Mouse (Mus musculus) forebrain, embryonic 11.5 days (tissue): ENCODE results near the gene Smc3. TPM values are rescaled to one million over a fixed set of nuclear protein-coding genes. Genes with fewer than 3 reads are reported as not detected.

Experiments used
- ATAC-seq: fragments of 200-750 bp; cut with Nextera tagmentation; replicated peaks from 2 replicates; pipeline ENCODE4 v1.8.0; 2017; ENCODE audit warnings: moderate TSS enrichment; ENCODE audit not compliant: low FRiP score
- DNase-seq: peaks from one replicate; pipeline ENCODE4 v3.0.0-alpha.2; 2017; ENCODE audit warnings: low spot score
- H3K27ac ChIP-seq: fragments of 300-500 bp; sonication (generic); 2 replicates; pipeline ENCODE4 v1.5.1; 2014; ENCODE audit warnings: low read depth, low read length
- H3K27me3 ChIP-seq: fragments of 300-500 bp; sonication (generic); 2 replicates; pipeline ENCODE4 v1.6.1; 2014; ENCODE audit warnings: mild to moderate bottlenecking, low read length, mixed read lengths; ENCODE audit not compliant: control insufficient read depth, insufficient read depth
- H3K36me3 ChIP-seq: fragments of 300-500 bp; sonication (generic); 2 replicates; pipeline ENCODE4 v1.6.1; 2014; ENCODE audit warnings: mild to moderate bottlenecking, low read length, moderate library complexity, mixed read lengths; ENCODE audit not compliant: control insufficient read depth, insufficient read depth
- H3K4me1 ChIP-seq: fragments of 300-500 bp; sonication (generic); replicated peaks from 2 replicates; pipeline ENCODE4 v1.6.1; 2014; ENCODE audit warnings: low read length, mixed read lengths; ENCODE audit not compliant: control insufficient read depth, insufficient read depth
- H3K4me2 ChIP-seq: fragments of 300-500 bp; sonication (generic); 2 replicates; pipeline ENCODE4 v1.6.1; 2014; ENCODE audit warnings: low read depth, mild to moderate bottlenecking, low read length, moderate library complexity, mixed read lengths; ENCODE audit not compliant: severe bottlenecking
- H3K4me3 ChIP-seq: fragments of 300-500 bp; sonication (generic); 2 replicates; pipeline ENCODE4 v1.5.1; 2014; ENCODE audit warnings: low read depth, low read length
- H3K9ac ChIP-seq: fragments of 300-500 bp; sonication (generic); 2 replicates; pipeline ENCODE4 v1.6.1; 2014; ENCODE audit warnings: low read length
- H3K9me3 ChIP-seq: fragments of 300-500 bp; sonication (generic); 2 replicates; pipeline ENCODE4 v1.6.1; 2016; ENCODE audit warnings: low read length, mixed read lengths; ENCODE audit not compliant: control insufficient read depth
- WGBS: fragments of 180-500 bp; shearing (Covaris S2); extraction: QIAGEN DNeasy Blood & Tissue Kit; methylation state at CpG from one replicate; pipeline ENCODE4 v1.1.7; 2014; 5-methylcytosine and 5-hydroxymethylcytosine counted together
- polyA plus RNA-seq: library from polyadenylated mRNA; unstranded; fragments of >200 nt; fragmentation: Nextera tagmentation; extraction: Ambion mirVana; gene quantifications from 2 replicates; pipeline ENCODE4 v1.2.1, GENCODE M21; 2014

The Smc3 gene
- polyA plus RNA-seq: 94.1 and 101 TPM in 2 replicates

- Histone ChIP-seq H3K4me3 (peak within 1 kb of the TSS; percentile 99), H3K36me3 (no peaks in the 10 kb centered on the region), H3K27ac (peak within 1 kb of the TSS; percentile 95), H3K4me1 (peaks cover 2% of the 10 kb centered on the region; the same call in 1 of the 2 replicates), H3K9me3 (no peaks in the 10 kb centered on the region), H3K27me3 (no peaks in the 10 kb centered on the region), H3K4me2 (peak within 1 kb of the TSS; percentile 96), H3K9ac (peak within 1 kb of the TSS; percentile 96)
- ATAC-seq: peak; percentile 97
- DNase-seq: peak; percentile 99
- under 1% methylated on average over 67 of the region's 70 CpGs for WGBS
These were observed at the start of gene Smc3 for GRCm38 (mm10) chr19:53599757-53600539. TSS of gene Smc3 (plus strand) at chr19:53600398.

DNA sequence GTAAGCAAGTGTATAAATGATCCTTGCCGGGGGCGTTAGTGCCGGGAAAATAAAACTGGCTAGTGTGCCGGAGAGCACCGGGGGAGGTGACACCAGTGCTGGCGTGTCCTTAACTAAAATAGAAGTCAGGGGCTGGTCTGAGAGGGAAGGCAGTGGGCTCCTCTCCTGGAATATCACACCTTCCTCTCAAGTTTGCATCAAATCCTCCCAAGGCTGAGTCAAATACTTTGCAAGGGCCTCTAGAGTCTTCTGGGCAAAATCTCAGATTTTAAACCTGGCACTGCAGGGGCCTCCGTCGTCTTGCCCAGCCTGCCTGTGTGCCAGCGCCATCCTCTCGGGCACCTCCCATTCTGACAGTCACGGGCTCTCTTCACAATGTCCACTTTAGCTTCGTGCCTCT is 49.2 kb upstream of the Smc3 start:
- H3K9ac ChIP-seq: no peak overlapping the region
- ATAC-seq (no peak), DNase-seq (no peak)
- H3K4me2 ChIP-seq: no peak overlapping the region
- no peaks in the 10 kb centered on the region for H3K27me3 ChIP-seq
- no peak overlapping the region for H3K4me3 ChIP-seq
- H3K9me3 ChIP-seq: no peaks in the 10 kb centered on the region
- 82% methylated on average over 12 of the region's 12 CpGs for WGBS
- no peaks in the 10 kb centered on the region for H3K36me3 ChIP-seq
- peaks cover 3% of the 10 kb centered on the region; the same call in 1 of the 2 replicates for H3K4me1 ChIP-seq
- H3K27ac ChIP-seq: no peak overlapping the region

- Histone ChIP-seq H3K4me3 (no peak overlapping the region), H3K4me2 (no peak overlapping the region), H3K27ac (no peak overlapping the region), H3K9me3 (no peaks in the 10 kb centered on the region), H3K9ac (no peak overlapping the region), H3K4me1 (peaks cover 5% of the 10 kb centered on the region; the same call in 1 of the 2 replicates), H3K36me3 (no peaks in the 10 kb centered on the region), H3K27me3 (no peaks in the 10 kb centered on the region)
- 46% methylated on average over 10 of the region's 10 CpGs for WGBS
- ATAC-seq: no peak
- DNase-seq: no peak
These were observed 47.9 kb upstream of the Smc3 start for GRCm38 (mm10) chr19:53552216-53552786.

DNA sequence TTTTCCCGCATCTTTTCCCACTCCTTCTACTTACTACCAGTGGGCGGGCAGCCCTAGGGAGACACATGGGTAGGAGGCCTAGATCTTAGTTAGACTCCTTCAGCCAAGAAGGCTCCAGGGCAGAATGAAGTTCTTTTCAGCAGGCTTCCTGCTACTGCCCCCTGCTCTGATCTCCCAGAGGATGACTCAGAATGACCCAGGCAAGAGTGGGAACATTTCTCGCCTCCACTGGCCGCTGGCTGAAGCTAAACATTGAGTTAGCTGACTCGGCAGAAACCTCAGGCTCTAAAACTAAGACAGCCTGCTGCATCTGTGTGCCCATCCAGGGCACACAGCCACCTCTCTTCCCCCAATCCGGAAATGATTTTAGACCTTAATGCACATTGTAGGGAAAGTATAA is 47.4 kb upstream of the Smc3 start:
- ATAC-seq (no peak), DNase-seq (no peak)
- H3K36me3 ChIP-seq: no peaks in the 10 kb centered on the region
- no peaks in the 10 kb centered on the region for H3K27me3 ChIP-seq
- H3K4me2 ChIP-seq: no peak overlapping the region
- peaks cover 2% of the 10 kb centered on the region; the same call in 1 of the 2 replicates for H3K4me1 ChIP-seq
- no peaks in the 10 kb centered on the region for H3K9me3 ChIP-seq
- no peak overlapping the region for H3K9ac ChIP-seq
- no peak overlapping the region for H3K27ac ChIP-seq
- no peak overlapping the region for H3K4me3 ChIP-seq
- 69% methylated on average over 6 of the region's 6 CpGs for WGBS

DNA sequence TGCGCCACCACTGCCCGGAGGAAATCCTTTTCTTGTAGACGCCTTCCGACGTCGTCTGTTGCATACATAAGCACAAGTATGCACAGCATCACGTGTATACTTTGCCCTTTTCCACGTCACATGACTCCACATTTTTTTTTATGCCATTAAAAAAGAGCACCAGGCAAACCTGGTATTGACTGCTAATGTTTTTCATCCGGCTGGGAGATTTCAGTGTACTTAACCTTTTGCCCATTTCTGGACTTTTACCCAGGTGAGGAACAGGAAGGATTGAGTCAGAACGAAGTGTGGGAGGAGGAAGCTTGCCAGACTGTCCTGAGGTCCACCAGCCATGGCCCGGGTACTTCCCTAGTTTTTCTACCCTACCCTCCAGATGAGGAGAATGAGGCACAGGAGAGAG is 45.8 kb upstream of the Smc3 start:
- no peak for ATAC-seq
- Histone ChIP-seq H3K4me1 (0 out of 2 replicates have a peak, but pooled peaks cover 2% of the 10 kb centered on the region), H3K9me3 (no peaks in the 10 kb centered on the region), H3K36me3 (no peaks in the 10 kb centered on the region), H3K9ac (no peak overlapping the region), H3K27me3 (no peaks in the 10 kb centered on the region), H3K4me2 (no peak overlapping the region), H3K27ac (no peak overlapping the region), H3K4me3 (no peak overlapping the region)
- 92% methylated on average over 11 of the region's 11 CpGs for WGBS
- DNase-seq: no peak

- Histone ChIP-seq H3K4me2 (no peak overlapping the region), H3K27ac (no peak overlapping the region), H3K9me3 (no peaks in the 10 kb centered on the region), H3K4me3 (no peak overlapping the region), H3K9ac (no peak overlapping the region), H3K36me3 (no peaks in the 10 kb centered on the region), H3K27me3 (no peaks in the 10 kb centered on the region), H3K4me1 (0 out of 2 replicates have a peak, but pooled peaks cover 2% of the 10 kb centered on the region)
- no peak for DNase-seq
- no peak for ATAC-seq
- 86% methylated on average over 5 of the region's 5 CpGs for WGBS
These were observed 45.1 kb upstream of the Smc3 start for GRCm38 (mm10) chr19:53554981-53555616.

DNA sequence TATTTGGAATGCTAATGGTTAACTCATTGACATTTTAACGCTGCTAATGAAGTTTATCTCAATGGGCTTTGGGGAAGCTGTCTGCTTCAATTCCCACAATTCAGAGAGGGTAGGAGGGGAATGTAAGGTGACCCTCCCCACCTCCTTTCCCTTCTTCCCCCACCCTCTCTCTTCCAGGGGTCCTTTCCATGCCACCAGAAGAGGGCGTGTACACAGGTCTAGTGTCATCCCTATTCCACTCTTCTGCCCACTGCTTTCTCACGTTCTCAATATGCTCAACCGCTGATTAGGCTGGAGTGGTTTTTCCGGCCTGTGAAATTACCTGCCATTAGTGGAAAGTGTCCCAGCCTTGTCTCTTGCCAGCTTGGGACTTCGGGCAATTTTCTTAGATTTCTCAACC is 43.4 kb upstream of the Smc3 start:
- Histone ChIP-seq H3K9ac (no peak overlapping the region), H3K4me1 (0 out of 2 replicates have a peak, but pooled peaks cover 2% of the 10 kb centered on the region), H3K4me2 (no peak overlapping the region), H3K9me3 (no peaks in the 10 kb centered on the region), H3K4me3 (no peak overlapping the region), H3K27me3 (no peaks in the 10 kb centered on the region), H3K36me3 (no peaks in the 10 kb centered on the region), H3K27ac (no peak overlapping the region)
- DNase-seq: no peak
- WGBS: 45% methylated on average over 6 of the region's 6 CpGs
- ATAC-seq: no peak

GRCm38 (mm10) chr19:53557267-53557936 is 42.8 kb upstream of the Smc3 start:
- Histone ChIP-seq H3K27ac (no peak overlapping the region), H3K9ac (no peak overlapping the region), H3K27me3 (no peaks in the 10 kb centered on the region), H3K4me1 (0 out of 2 replicates have a peak, but pooled peaks cover 2% of the 10 kb centered on the region), H3K9me3 (no peaks in the 10 kb centered on the region), H3K36me3 (no peaks in the 10 kb centered on the region), H3K4me3 (no peak overlapping the region), H3K4me2 (no peak overlapping the region)
- ATAC-seq: no peak; the same call in 1 of the 2 replicates
- no peak for DNase-seq
- WGBS: 40% methylated on average over 20 of the region's 20 CpGs
